Mouse (Mus musculus) ES-Bruce4 (cell line): ENCODE results near the gene Lrrc42. TPM values are rescaled to one million over a fixed set of nuclear protein-coding genes. Genes with fewer than 3 reads are reported as not detected.

Experiments used
- H3K27ac ChIP-seq: 2 replicates; pipeline ENCODE4 v1.5.1; 2012; ENCODE audit warnings: low read length, inconsistent platforms; ENCODE audit not compliant: insufficient read depth
- H3K27me3 ChIP-seq: 2 replicates; pipeline ENCODE4 v1.6.1; 2012; ENCODE audit warnings: mild to moderate bottlenecking, low read length, inconsistent platforms; ENCODE audit not compliant: control insufficient read depth, poor library complexity, insufficient read depth, severe bottlenecking
- H3K36me3 ChIP-seq: 2 replicates; pipeline ENCODE4 v1.6.1; 2012; ENCODE audit warnings: inconsistent platforms, mild to moderate bottlenecking, low read length, moderate library complexity; ENCODE audit not compliant: control insufficient read depth, poor library complexity, insufficient read depth, severe bottlenecking
- H3K4me1 ChIP-seq: one replicate; pipeline ENCODE4 v1.8.1; 2011; ENCODE audit warnings: low read length; ENCODE audit not compliant: control insufficient read depth, insufficient read depth
- H3K4me3 ChIP-seq: 2 replicates; pipeline ENCODE4 v1.5.1; 2011; ENCODE audit warnings: low read depth, mild to moderate bottlenecking, low read length
- H3K9ac ChIP-seq: 2 replicates; pipeline ENCODE4 v1.6.1; 2012; ENCODE audit warnings: low read depth, mild to moderate bottlenecking, inconsistent platforms; ENCODE audit not compliant: poor library complexity, severe bottlenecking
- H3K9me3 ChIP-seq: replicated peaks from 2 replicates; pipeline ENCODE4 v1.6.1; 2012; ENCODE audit warnings: mild to moderate bottlenecking, low read length, inconsistent platforms; ENCODE audit not compliant: control insufficient read depth, poor library complexity, insufficient read depth, severe bottlenecking
- CTCF ChIP-seq: IDR thresholded peaks from one replicate; pipeline ENCODE4 v1.8.1; 2011; ENCODE audit warnings: low read depth, low read length
- EP300 ChIP-seq: IDR thresholded peaks from 2 replicates; pipeline ENCODE4 v1.6.1; 2011; ENCODE audit warnings: low read depth, low read length; ENCODE audit not compliant: insufficient read depth
- POLR2A ChIP-seq: IDR thresholded peaks from one replicate; pipeline ENCODE4 v1.8.1; 2011; ENCODE audit warnings: low read length; ENCODE audit not compliant: insufficient read depth
- polyA plus RNA-seq: library from polyadenylated mRNA; stranded (reverse); fragments of >200 nt; gene quantifications from 2 replicates; pipeline ENCODE4 v1.2.4, GENCODE M21; 2011; ENCODE audit warnings: low read depth; ENCODE audit not compliant: missing spikeins, insufficient read depth, insufficient read length

Lrrc42 gene
- polyA plus RNA-seq, 1 experiment, result 75.4 TPM

GRCm38 (mm10) chr4:107285446-107286200 lies 32.3 kb upstream of the Lrrc42 start:
- Histone ChIP-seq H3K4me1 (no peaks in the 10 kb centered on the region), H3K9me3 (no peaks in the 10 kb centered on the region), H3K27me3 (no peaks in the 10 kb centered on the region), H3K4me3 (no peak overlapping the region), H3K27ac (no peak overlapping the region), H3K36me3 (no peaks in the 10 kb centered on the region), H3K9ac (no peak overlapping the region)
- no peak for TF ChIP-seq EP300
- no peak for TF ChIP-seq POLR2A
- TF ChIP-seq CTCF, result no peak

GRCm38 (mm10) chr4:107280843-107281475 lies 27.6 kb upstream of the Lrrc42 start:
- H3K4me3 ChIP-seq, result no peak overlapping the region
- H3K36me3 ChIP-seq, result no peaks in the 10 kb centered on the region
- no peaks in the 10 kb centered on the region for H3K27me3 ChIP-seq
- H3K27ac ChIP-seq, result no peak overlapping the region
- H3K9ac ChIP-seq, result no peak overlapping the region
- no peaks in the 10 kb centered on the region for H3K4me1 ChIP-seq
- no peaks in the 10 kb centered on the region for H3K9me3 ChIP-seq
- no peak for TF ChIP-seq POLR2A
- TF ChIP-seq CTCF, result no peak
- no peak for TF ChIP-seq EP300

GRCm38 (mm10) chr4:107278188-107278707 lies 24.9 kb upstream of the Lrrc42 start:
- H3K4me3 ChIP-seq, result no peak overlapping the region

GRCm38 (mm10) chr4:107274511-107274910 lies 21.2 kb upstream of the Lrrc42 start:
- no peak overlapping the region for H3K4me3 ChIP-seq
- no peak overlapping the region for H3K27ac ChIP-seq
- H3K9ac ChIP-seq, result no peak overlapping the region
- H3K36me3 ChIP-seq, result no peaks in the 10 kb centered on the region
- H3K4me1 ChIP-seq, result no peaks in the 10 kb centered on the region
- no peak for TF ChIP-seq CTCF
- no peak for TF ChIP-seq POLR2A
- TF ChIP-seq EP300, result no peak
- H3K27me3 ChIP-seq, result no peaks in the 10 kb centered on the region
- H3K9me3 ChIP-seq, result no peaks in the 10 kb centered on the region

More at GRCm38 (mm10) chr4:107278188-107278707, 24.9 kb upstream of the Lrrc42 start:
- TF ChIP-seq POLR2A, result no peak
- TF ChIP-seq CTCF, result no peak
- no peak for TF ChIP-seq EP300
- H3K36me3 ChIP-seq, result no peaks in the 10 kb centered on the region
- H3K27me3 ChIP-seq, result no peaks in the 10 kb centered on the region
- no peak overlapping the region for H3K9ac ChIP-seq
- no peaks in the 10 kb centered on the region for H3K4me1 ChIP-seq
- H3K9me3 ChIP-seq, result no peaks in the 10 kb centered on the region
- no peak overlapping the region for H3K27ac ChIP-seq

GRCm38 (mm10) chr4:107273683-107274082 lies 20.4 kb upstream of the Lrrc42 start:
- H3K9me3 ChIP-seq, result no peaks in the 10 kb centered on the region
- no peak overlapping the region for H3K4me3 ChIP-seq
- no peak overlapping the region for H3K27ac ChIP-seq
- no peaks in the 10 kb centered on the region for H3K27me3 ChIP-seq
- no peak overlapping the region for H3K9ac ChIP-seq
- no peak for TF ChIP-seq POLR2A
- TF ChIP-seq CTCF, result no peak
- TF ChIP-seq EP300, result no peak
- no peaks in the 10 kb centered on the region for H3K36me3 ChIP-seq
- no peaks in the 10 kb centered on the region for H3K4me1 ChIP-seq

- H3K36me3 ChIP-seq, result no peaks in the 10 kb centered on the region
Measured at GRCm38 (mm10) chr4:107260001-107260400, 6.7 kb upstream of the Lrrc42 start.

More at GRCm38 (mm10) chr4:107260001-107260400, 6.7 kb upstream of the Lrrc42 start:
- no peak overlapping the region for H3K4me3 ChIP-seq
- no peaks in the 10 kb centered on the region; the same call in 1 of the 2 replicates for H3K9me3 ChIP-seq
- no peak overlapping the region for H3K9ac ChIP-seq
- H3K27me3 ChIP-seq, result no peaks in the 10 kb centered on the region
- H3K27ac ChIP-seq, result no peak overlapping the region
- no peak for TF ChIP-seq EP300
- no peak for TF ChIP-seq CTCF
- H3K4me1 ChIP-seq, result no peaks in the 10 kb centered on the region
